Mouse (Mus musculus) cerebellum, postnatal 10 days (tissue): ENCODE results near the gene 1700025G04Rik.
A peak's percentile ranks its signal among the peaks of the same experiment; 100 is the strongest.

Source experiments
- DNase-seq, 2 experiments: peaks; one replicate each; pipeline ENCODE4 v3.0.0; 2021; ENCODE audit warnings: mixed read lengths in 2 of 2

1700025G04Rik gene

DNA sequence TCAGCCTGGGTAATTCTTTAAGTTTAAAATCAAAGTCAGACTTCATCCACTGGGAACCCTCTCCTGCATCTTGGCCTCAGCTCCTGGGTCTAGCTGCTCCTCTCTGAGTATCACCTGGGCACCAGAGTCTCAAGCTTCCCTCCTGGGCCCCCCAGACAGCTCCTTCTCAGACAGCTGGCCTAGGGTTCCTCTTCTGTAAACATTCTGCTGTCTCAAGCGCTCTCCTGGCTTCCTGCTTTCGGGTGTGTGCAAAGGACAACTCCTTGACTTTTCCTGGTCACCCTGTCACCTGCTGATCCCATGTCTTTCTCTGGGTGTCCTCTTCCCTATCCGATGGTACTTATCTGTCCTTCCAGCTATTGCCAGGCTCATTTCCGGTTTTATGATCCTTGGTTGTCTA, 99.3 kb downstream of the 1700025G04Rik start:
- no peak for DNase-seq

DNA sequence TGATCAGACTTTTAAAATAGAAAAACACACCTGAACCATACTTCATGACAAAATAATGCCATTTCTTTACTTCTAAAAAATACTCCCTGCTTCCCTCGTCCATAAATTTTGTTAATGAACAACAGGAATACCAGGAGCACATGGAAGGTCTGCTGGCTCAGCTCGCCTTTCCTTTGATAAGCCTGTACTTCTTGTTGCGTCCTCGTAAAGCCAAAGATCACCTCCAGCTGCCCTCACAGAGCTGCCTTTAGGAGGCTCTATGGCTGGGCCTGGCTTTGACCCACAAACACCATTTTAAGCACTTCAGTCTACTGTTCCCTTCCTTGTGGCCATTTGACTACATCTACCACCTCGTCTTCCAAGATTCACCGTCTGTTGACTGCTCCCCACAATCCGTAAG, 101.2 kb downstream of the 1700025G04Rik start:
- DNase-seq = no peak

- peak; percentile 56 to 70 for DNase-seq
Observed at GRCm38 (mm10) chr1:151988066-151988465, 101.9 kb downstream of the 1700025G04Rik start.

- peak; percentile 76 to 77 for DNase-seq
Observed at GRCm38 (mm10) chr1:151986024-151986778, 103.7 kb downstream of the 1700025G04Rik start.

- no peak for DNase-seq
Observed at GRCm38 (mm10) chr1:151985056-151985455, 104.9 kb downstream of the 1700025G04Rik start.

GRCm38 (mm10) chr1:151983991-151984390, 105.9 kb downstream of the 1700025G04Rik start:
- no peak for DNase-seq

GRCm38 (mm10) chr1:151980498-151980897, 109.4 kb downstream of the 1700025G04Rik start:
- DNase-seq = peak; percentile 56 to 64

DNA sequence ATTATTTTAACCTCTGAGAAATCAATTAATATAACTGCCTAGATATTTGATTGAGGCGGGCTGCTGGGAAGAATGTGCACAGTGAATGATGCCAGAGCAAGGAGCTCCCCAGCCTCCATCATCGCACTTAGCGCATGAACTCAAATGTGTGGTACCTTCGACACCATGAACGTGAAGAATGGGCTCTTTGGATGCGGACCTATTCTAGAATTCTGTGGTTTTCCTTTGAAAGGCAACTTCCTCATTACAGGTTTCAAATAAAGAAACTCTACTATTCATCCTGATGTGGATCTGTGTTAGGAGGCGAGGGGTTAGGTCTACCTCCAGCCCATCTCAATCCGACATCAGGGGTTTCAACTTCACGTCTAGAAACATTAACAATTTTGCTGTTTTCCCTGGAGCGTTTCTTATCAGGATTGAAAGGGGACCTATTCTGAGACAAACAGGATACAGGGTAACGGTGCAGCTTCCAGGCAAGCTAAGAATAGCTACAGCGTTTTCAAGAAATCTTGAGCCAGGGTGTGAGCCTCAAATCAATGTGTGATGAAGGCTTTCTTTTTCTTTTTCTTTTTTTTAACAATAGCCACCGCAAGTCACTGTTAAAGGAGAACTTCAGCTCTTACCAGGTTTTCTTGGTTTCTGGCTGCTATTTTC, 110.0 kb downstream of the 1700025G04Rik start:
- no peak for DNase-seq

DNA sequence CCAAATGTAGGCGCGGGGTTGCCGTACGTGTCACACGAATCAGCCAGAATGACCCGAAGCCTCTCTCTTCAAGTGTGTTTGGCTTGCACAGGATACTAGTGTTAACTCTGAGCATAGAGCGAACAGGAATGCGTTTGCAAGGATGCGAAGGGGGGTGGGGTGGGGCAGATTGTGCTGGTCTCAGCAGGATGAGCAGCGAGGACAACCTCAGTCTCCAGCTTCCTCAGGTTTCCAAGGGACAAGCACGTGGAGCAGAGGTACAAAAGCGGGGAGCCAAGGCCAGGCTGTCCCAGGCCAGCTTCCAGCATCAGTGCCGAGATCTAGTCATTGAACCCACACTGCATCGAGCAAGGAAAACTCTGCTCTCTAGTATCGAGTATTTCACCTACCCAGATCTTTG, 111.2 kb downstream of the 1700025G04Rik start:
- DNase-seq = no peak

DNA sequence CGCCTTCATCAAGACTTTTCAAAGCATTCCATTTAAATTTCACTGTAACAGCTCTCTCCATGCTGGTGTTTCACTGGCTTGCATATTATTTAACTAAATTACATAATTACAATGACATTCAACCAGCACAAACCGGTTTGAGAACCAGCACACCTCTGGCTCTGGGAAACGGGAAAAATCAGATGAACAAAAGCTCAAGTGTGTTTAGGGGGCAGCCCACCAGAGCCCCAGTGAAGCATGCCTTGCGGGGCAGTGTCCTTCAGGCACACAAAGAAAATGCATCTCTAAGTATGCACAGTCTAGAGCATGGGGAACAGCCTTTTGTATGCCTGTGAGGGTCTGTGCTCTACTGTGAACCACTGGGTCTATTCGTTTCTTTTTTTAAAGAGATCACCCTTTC, 112.3 kb downstream of the 1700025G04Rik start:
- DNase-seq = no peak

DNA sequence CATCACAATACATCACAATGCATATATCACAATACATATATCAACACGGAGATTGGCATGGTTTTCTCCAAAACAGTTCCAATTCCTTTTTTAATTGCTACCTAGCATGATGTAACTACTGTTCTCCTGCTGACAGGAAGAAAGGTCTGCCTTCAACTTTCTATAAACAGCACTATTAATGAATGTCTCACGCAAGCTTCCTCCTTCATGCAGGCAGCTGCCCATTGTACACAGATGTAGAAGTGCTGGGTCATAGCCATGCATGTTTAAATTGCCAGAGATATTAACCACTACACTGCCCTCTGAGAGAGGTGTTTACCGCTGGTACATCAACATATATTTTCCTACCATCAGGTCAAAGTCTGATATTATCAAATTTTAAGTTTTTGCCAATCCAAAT, 113.1 kb downstream of the 1700025G04Rik start:
- no peak for DNase-seq

DNA sequence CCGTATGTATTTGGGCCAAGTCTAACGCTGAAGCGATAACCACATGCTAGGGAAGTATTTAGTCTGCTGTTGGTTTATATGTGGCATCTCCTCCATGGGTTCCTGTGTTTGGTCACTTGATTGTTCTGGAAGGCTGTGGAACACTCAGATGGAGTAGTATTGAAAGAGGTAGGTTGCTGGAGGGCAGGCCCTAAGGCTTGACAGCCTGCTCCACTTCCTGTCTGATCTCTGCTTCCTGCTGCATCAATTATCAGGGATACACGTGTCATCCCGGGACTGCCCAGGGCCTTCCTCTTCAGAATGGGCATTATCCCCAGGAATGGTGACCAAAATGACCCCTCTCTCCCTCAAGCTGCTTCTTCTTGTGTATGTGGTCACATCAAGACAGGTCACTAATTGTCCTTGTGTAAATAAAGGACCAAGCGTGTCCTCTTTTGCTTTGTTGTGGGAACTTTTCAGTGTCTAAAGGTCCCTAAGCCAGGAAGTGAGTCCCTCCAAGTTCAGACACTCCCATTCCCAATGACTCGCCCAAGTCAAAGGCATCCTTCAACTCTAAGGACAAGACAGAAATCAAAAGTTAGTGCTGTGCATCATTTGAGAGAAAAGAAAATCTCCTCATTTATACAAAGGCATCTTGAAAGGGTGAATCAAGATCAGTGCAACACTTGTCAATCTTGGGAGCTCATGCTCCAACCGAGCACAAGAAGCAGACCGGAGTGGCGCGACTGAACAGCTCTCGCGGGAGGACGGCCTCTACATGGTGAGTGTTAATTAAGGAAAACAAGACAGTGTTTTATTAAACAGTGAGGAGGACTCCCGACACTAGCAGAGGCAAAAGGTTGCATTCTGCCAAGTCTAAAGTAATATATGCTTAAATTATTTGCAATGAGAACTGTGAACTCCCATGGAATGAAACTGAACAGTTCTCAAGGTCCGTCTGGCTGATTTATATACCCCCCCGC, 114.2 kb downstream of the 1700025G04Rik start:
- no peak for DNase-seq

DNA sequence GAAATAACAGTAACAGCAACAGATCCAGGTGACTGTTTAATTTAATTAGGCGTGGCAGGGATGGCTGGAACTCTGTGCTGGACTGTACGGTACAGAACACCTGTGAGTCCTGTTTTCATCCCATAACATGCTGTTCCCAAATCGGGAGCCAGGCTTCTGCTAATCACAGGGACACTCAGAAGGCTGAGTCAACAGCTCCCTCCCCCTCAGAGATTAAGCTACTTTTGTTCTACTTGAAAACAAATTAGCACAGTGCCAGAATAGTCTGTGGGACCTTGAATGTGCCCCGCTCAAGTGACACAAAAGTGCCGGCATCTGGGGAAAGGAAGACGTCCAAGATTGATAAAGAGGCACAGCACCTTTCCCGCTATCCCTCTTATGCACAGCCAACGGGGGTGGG, 115.0 kb downstream of the 1700025G04Rik start:
- no peak for DNase-seq

DNA sequence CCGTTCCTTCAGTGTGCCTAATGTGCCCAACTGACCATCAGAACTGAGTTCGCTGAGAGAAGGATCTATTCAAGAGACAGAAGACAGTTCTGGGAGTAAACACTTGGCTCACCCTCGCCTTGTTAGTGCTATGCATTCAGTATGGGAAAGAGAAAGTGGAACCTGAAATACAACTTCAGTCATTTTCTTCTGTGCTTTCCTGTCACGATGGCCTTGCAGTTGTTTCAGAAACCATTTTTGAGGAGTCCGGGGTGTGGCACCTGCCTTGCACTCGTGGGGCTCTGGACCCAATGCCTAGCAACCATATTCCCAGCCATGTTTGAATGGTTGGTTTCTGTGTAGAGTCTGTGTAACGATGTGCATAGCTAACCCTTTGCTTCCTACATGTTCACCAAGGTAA, 115.5 kb downstream of the 1700025G04Rik start:
- no peak for DNase-seq

DNA sequence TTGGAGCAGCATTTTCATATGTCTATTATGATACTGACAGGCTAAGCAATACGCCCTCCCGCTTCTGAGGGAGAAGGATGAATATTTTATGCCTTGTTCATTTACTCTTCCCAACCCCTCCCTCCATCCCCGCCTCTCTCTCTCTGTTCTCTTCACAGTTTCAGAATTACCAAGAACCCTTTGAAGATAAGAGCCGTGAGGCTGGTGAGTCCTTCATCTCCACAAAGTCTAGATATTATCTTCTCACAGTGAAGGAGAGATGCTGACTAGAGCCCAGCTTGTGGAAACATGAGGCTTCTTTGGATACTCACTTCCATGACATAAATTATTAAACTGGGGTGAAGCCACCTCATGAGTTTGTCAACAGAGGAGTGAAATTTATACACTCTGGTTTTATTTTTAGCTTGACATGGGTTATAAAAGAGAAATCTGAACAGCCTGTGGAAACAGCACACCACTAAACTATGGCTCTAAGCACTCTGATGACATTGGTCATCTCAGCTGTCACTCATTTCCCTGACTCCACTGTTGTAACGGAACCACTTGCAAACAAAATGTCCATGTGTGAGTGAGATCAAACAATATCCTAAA, 116.7 kb downstream of the 1700025G04Rik start:
- DNase-seq = no peak

GRCm38 (mm10) chr1:151971581-151971980, 118.3 kb downstream of the 1700025G04Rik start:
- no peak for DNase-seq

DNA sequence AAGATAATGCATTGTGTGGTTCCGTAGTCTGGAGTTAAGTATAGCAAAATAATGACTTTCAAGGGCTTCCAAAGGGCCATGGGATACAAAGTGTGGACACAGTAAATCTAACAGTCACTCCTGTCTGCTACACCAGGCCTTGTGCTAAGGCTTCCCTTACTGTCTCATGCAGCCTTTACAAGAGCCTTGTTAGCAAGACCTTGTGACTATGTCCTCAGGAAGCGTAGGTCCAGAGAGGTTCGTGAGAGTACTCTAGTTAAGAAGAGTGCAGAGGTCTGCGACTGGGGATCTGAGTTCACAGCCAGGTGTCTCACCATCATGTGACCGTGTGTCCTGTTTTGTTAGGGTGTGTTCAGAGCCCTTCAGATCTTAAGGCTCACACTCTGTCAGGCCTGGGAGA, 121.8 kb downstream of the 1700025G04Rik start:
- DNase-seq = no peak

DNA sequence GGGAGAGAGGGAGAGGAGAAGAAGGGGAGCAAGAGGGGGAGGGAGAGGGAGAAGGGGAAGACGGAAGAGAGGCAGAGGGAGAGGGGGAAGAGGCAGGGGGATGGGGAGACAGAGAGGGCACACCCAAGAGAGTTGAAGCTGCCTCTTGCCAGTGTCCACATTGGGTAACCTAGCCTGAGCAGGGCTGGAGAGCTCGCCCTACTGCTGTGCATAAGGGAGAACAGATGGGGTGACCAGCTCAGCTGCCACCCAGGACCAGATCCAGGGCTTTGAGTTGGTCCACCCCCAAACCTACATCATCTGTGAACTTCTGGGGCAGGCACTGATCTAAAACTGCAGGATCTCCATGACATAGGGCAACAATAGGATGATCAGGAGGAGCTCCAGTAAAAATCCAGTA, 125.1 kb downstream of the 1700025G04Rik start:
- DNase-seq = peak in 1 of 2 experiments; percentile 32

DNA sequence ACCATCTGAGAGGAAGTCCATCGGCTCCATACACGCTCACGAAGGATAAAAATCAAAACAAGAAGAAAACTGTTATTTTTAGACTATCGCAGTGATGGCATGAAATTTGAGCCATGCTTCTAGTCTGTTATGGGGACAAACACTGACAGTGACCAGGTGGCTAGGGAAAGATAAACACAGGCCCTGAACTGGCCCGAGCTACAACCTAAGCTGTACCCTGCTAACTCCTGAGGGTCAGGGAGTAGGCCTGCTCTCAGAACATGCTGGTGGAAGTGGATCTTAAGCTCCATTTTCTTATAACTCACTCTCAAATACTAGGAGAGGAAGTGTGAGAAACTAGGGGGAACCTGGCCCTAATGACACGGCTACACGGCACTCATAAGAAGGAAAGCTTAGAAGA, 126.7 kb downstream of the 1700025G04Rik start:
- DNase-seq = no peak

GRCm38 (mm10) chr1:151962078-151962477, 127.8 kb downstream of the 1700025G04Rik start:
- DNase-seq = no peak

GRCm38 (mm10) chr1:151961204-151961603, 128.7 kb downstream of the 1700025G04Rik start:
- DNase-seq = no peak

GRCm38 (mm10) chr1:151959010-151959409, 130.9 kb downstream of the 1700025G04Rik start:
- DNase-seq = no peak

DNA sequence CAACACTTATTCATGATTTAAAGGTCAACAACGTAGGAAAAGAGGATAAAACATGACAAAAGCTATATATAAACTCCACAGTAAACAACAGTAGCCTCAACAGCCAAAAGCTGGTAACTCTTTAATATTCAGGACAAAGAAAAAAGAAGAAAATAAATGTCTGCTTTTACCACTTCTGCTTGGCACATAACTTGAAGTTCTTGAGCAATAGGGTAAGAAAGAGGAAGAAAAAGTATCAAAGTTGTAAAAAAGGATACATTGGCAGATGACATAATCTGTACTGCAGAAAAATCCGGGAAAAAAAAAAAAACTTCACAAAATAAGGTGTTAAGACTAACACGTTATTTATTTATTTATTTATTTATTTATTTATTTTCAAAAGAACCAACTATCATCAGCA, 131.5 kb downstream of the 1700025G04Rik start:
- no peak for DNase-seq
